Mouse (Mus musculus) midbrain, embryonic 16.5 days (tissue): ENCODE results near the gene Olfr1442. TPM values are rescaled to one million over a fixed set of nuclear protein-coding genes. Genes with fewer than 3 reads are reported as not detected.
"Not testable (repeated sequence)": the region's sequence is repeated elsewhere in the genome, so short reads cannot be mapped to it uniquely, and the experiment has no call there.

Source experiments
- ATAC-seq: fragments of 200-750 bp; cut with Nextera tagmentation; 2 replicates; pipeline ENCODE4 v1.8.0; 2017; ENCODE audit warnings: moderate TSS enrichment
- H3K27ac ChIP-seq: fragments of 300-500 bp; sonication (generic); 2 replicates; pipeline ENCODE4 v1.5.1; 2014; ENCODE audit warnings: mild to moderate bottlenecking, low read length, mixed read lengths
- H3K27me3 ChIP-seq: fragments of 300-500 bp; sonication (generic); 2 replicates; pipeline ENCODE4 v1.6.1; 2014; ENCODE audit warnings: low read depth, low read length, mixed read lengths; ENCODE audit not compliant: control insufficient read depth, insufficient read depth
- H3K36me3 ChIP-seq: fragments of 300-500 bp; sonication (generic); 2 replicates; pipeline ENCODE4 v1.6.1; 2014; ENCODE audit warnings: mild to moderate bottlenecking, low read length, moderate library complexity, mixed read lengths; ENCODE audit not compliant: control insufficient read depth, insufficient read depth
- H3K4me1 ChIP-seq: fragments of 300-500 bp; sonication (generic); 2 replicates; pipeline ENCODE4 v1.6.1; 2014; ENCODE audit warnings: mild to moderate bottlenecking, low read length, mixed read lengths; ENCODE audit not compliant: control insufficient read depth, insufficient read depth
- H3K4me2 ChIP-seq: fragments of 300-500 bp; sonication (generic); 2 replicates; pipeline ENCODE4 v1.6.1; 2014; ENCODE audit warnings: mild to moderate bottlenecking, low read length, mixed read lengths
- H3K4me3 ChIP-seq: fragments of 300-500 bp; sonication (generic); 2 replicates; pipeline ENCODE4 v1.5.1; 2014; ENCODE audit warnings: low read depth, mild to moderate bottlenecking, low read length, moderate library complexity, mixed read lengths
- H3K9ac ChIP-seq: fragments of 300-500 bp; sonication (generic); 2 replicates; pipeline ENCODE4 v1.6.1; 2014; ENCODE audit warnings: low read depth, low read length, mixed read lengths
- H3K9me3 ChIP-seq: fragments of 300-500 bp; sonication (generic); replicated peaks from 2 replicates; pipeline ENCODE4 v1.6.1; 2014; ENCODE audit warnings: mild to moderate bottlenecking, low read length, mixed read lengths; ENCODE audit not compliant: control insufficient read depth, poor library complexity, severe bottlenecking
- WGBS: fragments of 180-500 bp; shearing (Covaris S2); extraction: QIAGEN DNeasy Blood & Tissue Kit; methylation state at CpG from one replicate; pipeline ENCODE4 v1.1.7; 2014; 5-methylcytosine and 5-hydroxymethylcytosine counted together
- polyA plus RNA-seq: library from polyadenylated mRNA; unstranded; fragments of >200 nt; fragmentation: Nextera tagmentation; extraction: Ambion mirVana; gene quantifications from 2 replicates; pipeline ENCODE4 v1.2.1, GENCODE M21; 2015

Olfr1442 gene
- polyA plus RNA-seq, 1 experiment from 2014 or later, result not detected

GRCm38 (mm10) chr19:12721596-12721995 lies 51.4 kb downstream of the Olfr1442 start:
- not testable (repeated sequence) for ATAC-seq, H3K4me2 ChIP-seq
- 93% methylated on average over 7 of the region's 7 CpGs for WGBS

GRCm38 (mm10) chr19:12722308-12722707 lies 52.1 kb downstream of the Olfr1442 start:
- ATAC-seq, result no peak
- 59% methylated on average over 2 of the region's 3 CpGs for WGBS

More at GRCm38 (mm10) chr19:12721596-12721995, 51.4 kb downstream of the Olfr1442 start:
- H3K27me3 ChIP-seq, H3K9me3 ChIP-seq, H3K4me3 ChIP-seq, H3K36me3 ChIP-seq, H3K4me1 ChIP-seq, H3K27ac ChIP-seq, H3K9ac ChIP-seq: not testable (repeated sequence)

DNA sequence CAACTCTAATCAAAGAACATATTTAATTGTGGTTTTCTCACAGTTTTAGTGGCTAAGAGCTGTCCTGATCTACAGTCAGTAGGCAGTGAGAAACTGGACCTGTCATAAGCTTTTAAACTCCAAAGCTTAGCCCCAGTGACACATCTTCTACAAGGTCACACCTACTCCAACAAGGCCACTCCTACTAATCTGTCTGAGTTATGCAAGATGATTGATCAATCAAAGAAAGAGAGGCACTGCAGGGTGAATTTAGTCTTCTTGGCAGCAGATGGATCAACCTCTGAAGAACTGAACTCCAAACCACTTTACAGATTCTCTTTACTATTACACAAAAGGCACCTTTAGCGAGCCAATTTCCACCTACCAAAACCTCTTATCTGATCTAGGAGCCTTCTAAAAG lies 55.6 kb downstream of the Olfr1442 start:
- 86% methylated on average over 1 of the region's 1 CpGs for WGBS
- Histone ChIP-seq H3K36me3 (no peaks in the 10 kb centered on the region), H3K27ac (no peak overlapping the region), H3K9ac (no peak overlapping the region), H3K4me2 (no peak overlapping the region), H3K27me3 (no peaks in the 10 kb centered on the region), H3K9me3 (no peaks in the 10 kb centered on the region), H3K4me1 (no peaks in the 10 kb centered on the region), H3K4me3 (no peak overlapping the region)
- ATAC-seq, result no peak

More at GRCm38 (mm10) chr19:12722308-12722707, 52.1 kb downstream of the Olfr1442 start:
- Histone ChIP-seq H3K9me3 (no peaks in the 10 kb centered on the region), H3K27ac (no peak overlapping the region), H3K4me3 (no peak overlapping the region), H3K9ac (no peak overlapping the region), H3K4me2 (no peak overlapping the region), H3K27me3 (no peaks in the 10 kb centered on the region), H3K4me1 (no peaks in the 10 kb centered on the region), H3K36me3 (no peaks in the 10 kb centered on the region)

Other genes starting within 250 kb of the Olfr1442 start
- not detected in 2 replicates for gene Pfpl, start 242.5 kb upstream of the Olfr1442 start, polyA plus RNA-seq
- gene Mpeg1, start 209.7 kb upstream of the Olfr1442 start, polyA plus RNA-seq, result 0.69 and 0.71 TPM in 2 replicates
- 38.6 and 39.3 TPM in 2 replicates for gene Dtx4, start 169.0 kb upstream of the Olfr1442 start, polyA plus RNA-seq
- 5.3 and 6.5 TPM in 2 replicates for gene Fam111a, start 124.7 kb upstream of the Olfr1442 start, polyA plus RNA-seq
- 0.09 TPM in 1 of 2 replicates, not detected in the other for gene Gm4952, start 70.5 kb upstream of the Olfr1442 start, polyA plus RNA-seq
- not detected in 2 replicates for gene Glyat, start 37.1 kb upstream of the Olfr1442 start, polyA plus RNA-seq
- not detected in 2 replicates for gene Olfr1443, start 7.7 kb downstream of the Olfr1442 start, polyA plus RNA-seq
- gene Keg1, start 25.3 kb downstream of the Olfr1442 start, polyA plus RNA-seq, result not detected in 2 replicates
- 1.4 and 2.0 TPM in 2 replicates for gene Cntf, start 95.2 kb downstream of the Olfr1442 start, polyA plus RNA-seq
- gene Zfp91, start 125.7 kb downstream of the Olfr1442 start, polyA plus RNA-seq, result 11.0 and 12.0 TPM in 2 replicates
- gene Lpxn, start 125.8 kb downstream of the Olfr1442 start, polyA plus RNA-seq, result 0.63 and 0.85 TPM in 2 replicates
- not detected in 2 replicates for gene Gm5244, start 176.2 kb downstream of the Olfr1442 start, polyA plus RNA-seq
- gene Olfr1444, start 186.8 kb downstream of the Olfr1442 start, polyA plus RNA-seq, result not detected in 2 replicates
- not detected in 2 replicates for gene Olfr1445, start 213.4 kb downstream of the Olfr1442 start, polyA plus RNA-seq
- gene Olfr1446, start 223.1 kb downstream of the Olfr1442 start, polyA plus RNA-seq, result not detected in 2 replicates
- gene Olfr1447, start 233.3 kb downstream of the Olfr1442 start, polyA plus RNA-seq, result not detected in 2 replicates